Mouse (Mus musculus) neural tube, embryonic 11.5 days (tissue): ENCODE results near the gene Slc29a4. TPM values are rescaled to one million over a fixed set of nuclear protein-coding genes. Genes with fewer than 3 reads are reported as not detected.
A peak's percentile ranks its signal among the peaks of the same experiment; 100 is the strongest.

Experiments used
- ATAC-seq: fragments of 200-750 bp; cut with Nextera tagmentation; 2 replicates; pipeline ENCODE4 v1.8.0; 2017; ENCODE audit warnings: moderate number of reproducible peaks, mild to moderate bottlenecking, moderate TSS enrichment, moderate library complexity; ENCODE audit not compliant: insufficient read depth, low FRiP score, low TSS enrichment
- DNase-seq: peaks from one replicate; pipeline ENCODE4 v3.0.0-alpha.2; 2015; ENCODE audit warnings: low spot score
- H3K27ac ChIP-seq: fragments of 300-500 bp; sonication (generic); 2 replicates; pipeline ENCODE4 v1.5.1; 2014; ENCODE audit warnings: low read depth, mild to moderate bottlenecking, low read length
- H3K27me3 ChIP-seq: fragments of 300-500 bp; sonication (generic); 2 replicates; pipeline ENCODE4 v1.6.1; 2014; ENCODE audit warnings: mild to moderate bottlenecking, low read length, mixed read lengths; ENCODE audit not compliant: control insufficient read depth, insufficient read depth
- H3K36me3 ChIP-seq: fragments of 300-500 bp; sonication (generic); 2 replicates; pipeline ENCODE4 v1.6.1; 2014; ENCODE audit warnings: mild to moderate bottlenecking, low read length, moderate library complexity, mixed read lengths; ENCODE audit not compliant: control insufficient read depth, insufficient read depth
- H3K4me1 ChIP-seq: fragments of 300-500 bp; sonication (generic); 2 replicates; pipeline ENCODE4 v1.6.1; 2014; ENCODE audit warnings: low read length, mixed read lengths; ENCODE audit not compliant: control insufficient read depth, insufficient read depth
- H3K4me2 ChIP-seq: fragments of 300-500 bp; sonication (generic); 2 replicates; pipeline ENCODE4 v1.6.1; 2014; ENCODE audit warnings: low read depth, mild to moderate bottlenecking, moderate library complexity
- H3K4me3 ChIP-seq: fragments of 300-500 bp; sonication (generic); 2 replicates; pipeline ENCODE4 v1.5.1; 2014; ENCODE audit warnings: low read depth, low read length
- H3K9ac ChIP-seq: fragments of 300-500 bp; sonication (generic); 2 replicates; pipeline ENCODE4 v1.6.1; 2014; ENCODE audit warnings: mild to moderate bottlenecking, low read length
- H3K9me3 ChIP-seq: fragments of 300-500 bp; sonication (generic); 2 replicates; pipeline ENCODE4 v1.6.1; 2016; ENCODE audit warnings: low read length; ENCODE audit not compliant: control insufficient read depth
- WGBS: fragments of 180-500 bp; shearing (Covaris S2); extraction: QIAGEN DNeasy Blood & Tissue Kit; methylation state at CpG from one replicate; pipeline ENCODE4 v1.1.7; 2014; 5-methylcytosine and 5-hydroxymethylcytosine counted together
- polyA plus RNA-seq: library from polyadenylated mRNA; unstranded; fragments of >200 nt; fragmentation: Nextera tagmentation; extraction: Ambion mirVana; gene quantifications from 2 replicates; pipeline ENCODE4 v1.2.1, GENCODE M21; 2014

The Slc29a4 gene
- polyA plus RNA-seq, 1 experiment from 2014 or later, result 39.4 TPM

DNA sequence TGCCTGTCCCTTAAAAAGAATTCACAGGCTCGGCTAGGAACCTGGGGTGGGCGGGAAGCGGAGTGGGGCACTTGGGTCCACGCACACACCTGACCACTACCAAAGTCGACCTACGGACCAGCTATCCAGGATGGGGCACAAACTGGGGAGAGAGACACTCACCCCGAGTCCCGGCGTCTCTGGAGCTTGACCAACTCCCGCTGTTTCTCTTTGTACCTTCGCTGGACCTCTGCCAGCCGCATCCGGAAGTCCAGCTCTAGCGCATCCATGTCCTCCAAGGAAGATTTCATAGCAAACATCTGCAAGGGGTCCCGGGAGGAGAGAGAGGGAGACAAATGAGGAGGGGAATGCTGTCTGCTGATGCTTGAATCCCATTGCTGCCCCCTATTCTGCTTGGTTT is 72.6 kb downstream of the Slc29a4 start:
- H3K4me1 ChIP-seq, result peaks cover 3% of the 10 kb centered on the region; the same call in 1 of the 2 replicates
- no peak overlapping the region for H3K27ac ChIP-seq
- 79% methylated on average over 15 of the region's 15 CpGs for WGBS
- DNase-seq, result no peak
- ATAC-seq, result no peak
- H3K4me3 ChIP-seq, result no peak overlapping the region
- H3K36me3 ChIP-seq, result peaks cover 22% of the 10 kb centered on the region
- no peaks in the 10 kb centered on the region for H3K9me3 ChIP-seq
- no peak overlapping the region for H3K4me2 ChIP-seq
- H3K9ac ChIP-seq, result no peak overlapping the region
- no peaks in the 10 kb centered on the region for H3K27me3 ChIP-seq

DNA sequence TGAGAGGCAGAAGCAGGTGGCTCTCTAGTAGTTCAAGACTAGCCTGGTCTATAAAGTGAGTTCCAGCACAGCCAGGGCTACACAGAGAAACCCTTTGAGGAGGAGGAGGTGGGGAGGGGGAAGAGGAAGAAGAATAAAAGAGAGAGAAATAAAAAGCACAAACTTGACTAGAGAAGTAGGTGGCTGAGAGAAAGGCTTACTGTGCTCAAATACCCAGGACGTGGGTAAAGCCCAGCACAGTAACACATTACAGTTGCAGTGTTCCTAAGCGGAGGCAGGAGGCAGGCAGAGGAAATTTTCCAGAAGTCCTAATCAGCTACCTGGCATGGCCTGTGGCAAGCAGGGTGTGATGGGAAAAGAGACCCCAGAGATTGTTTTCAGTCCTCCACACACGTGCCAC is 74.4 kb downstream of the Slc29a4 start:
- no peak for DNase-seq
- no peak overlapping the region for H3K27ac ChIP-seq
- H3K4me3 ChIP-seq, result no peak overlapping the region
- no peaks in the 10 kb centered on the region for H3K9me3 ChIP-seq
- H3K27me3 ChIP-seq, result no peaks in the 10 kb centered on the region
- no peak overlapping the region for H3K9ac ChIP-seq
- WGBS, result 92% methylated on average over 3 of the region's 3 CpGs
- no peak for ATAC-seq
- H3K4me2 ChIP-seq, result no peak overlapping the region
- H3K4me1 ChIP-seq, result peaks cover 3% of the 10 kb centered on the region; the same call in 1 of the 2 replicates
- peaks cover 21% of the 10 kb centered on the region for H3K36me3 ChIP-seq

DNA sequence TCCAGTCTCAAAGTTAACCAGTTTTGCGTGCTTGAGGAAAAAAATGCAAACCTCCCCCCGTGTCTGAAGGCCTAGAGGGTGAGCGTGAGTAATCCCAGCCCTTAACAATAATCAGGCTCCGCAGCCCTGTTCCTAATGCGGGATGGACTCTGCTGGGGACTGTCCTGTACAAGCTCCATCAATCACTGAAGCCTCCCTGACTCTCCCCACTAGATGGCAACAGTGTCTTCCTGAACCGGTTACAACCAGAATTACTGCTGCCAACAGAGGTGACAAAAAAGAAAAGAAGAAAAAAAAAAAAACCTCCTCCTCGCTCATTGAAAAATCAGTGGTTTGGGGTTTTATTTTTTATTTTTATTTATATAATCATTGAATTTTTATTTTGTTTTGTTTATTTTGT is 75.6 kb downstream of the Slc29a4 start:
- DNase-seq, result peak; percentile 72
- 22% methylated on average over 7 of the region's 7 CpGs for WGBS
- no peaks in the 10 kb centered on the region for H3K9me3 ChIP-seq

DNA sequence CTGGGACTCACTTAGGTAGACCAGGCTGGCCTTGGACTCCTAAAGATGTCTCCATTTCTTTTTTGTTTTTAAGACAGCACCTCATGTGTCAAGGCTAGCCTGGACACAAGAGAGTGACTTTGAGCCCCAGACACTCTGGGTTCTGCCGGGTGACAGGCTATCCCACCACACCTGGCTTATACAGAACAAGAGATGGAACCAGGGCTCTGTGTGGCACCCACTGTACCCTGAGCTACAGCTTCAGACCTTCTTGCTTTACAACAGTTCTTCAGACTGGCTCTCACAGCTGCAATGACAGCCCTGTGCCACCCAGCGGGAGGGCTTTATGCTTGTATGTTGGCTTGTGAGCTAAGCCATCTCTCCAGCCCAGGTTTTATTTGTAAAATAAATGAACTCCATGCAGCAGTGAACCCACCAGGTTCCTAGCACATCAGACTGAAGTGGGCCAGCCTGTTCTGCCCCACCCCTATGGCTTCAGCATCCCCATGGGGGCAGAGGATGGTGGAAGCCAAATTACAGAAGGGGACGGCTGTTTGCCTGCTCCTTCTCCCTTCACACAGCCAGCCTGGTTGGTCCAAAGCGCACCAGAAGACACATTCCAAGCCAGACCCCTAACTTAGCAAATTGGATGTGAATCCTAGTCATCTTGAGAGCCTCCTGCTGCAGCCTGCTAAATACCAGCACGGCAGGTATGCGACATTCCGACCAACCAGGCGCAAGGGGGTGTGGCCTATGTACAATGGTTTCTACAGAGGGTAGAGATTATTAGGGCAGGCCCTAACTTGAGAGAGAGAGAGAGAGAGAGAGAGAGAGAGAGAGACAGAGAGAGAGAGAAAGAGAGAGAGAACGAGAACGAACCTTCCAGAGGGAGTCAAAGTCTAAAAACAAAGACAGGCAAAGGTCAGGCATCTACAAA is 76.3 kb downstream of the Slc29a4 start:
- Histone ChIP-seq H3K9me3 (no peaks in the 10 kb centered on the region), H3K27me3 (no peaks in the 10 kb centered on the region), H3K4me2 (no peak overlapping the region), H3K4me1 (peaks cover 3% of the 10 kb centered on the region; the same call in 1 of the 2 replicates), H3K9ac (no peak overlapping the region), H3K27ac (peak overlapping the region; percentile 50; the same call in 1 of the 2 replicates), H3K36me3 (peaks cover 27% of the 10 kb centered on the region), H3K4me3 (no peak overlapping the region)
- ATAC-seq (no peak), DNase-seq (no peak)
- WGBS, result 43% methylated on average over 10 of the region's 10 CpGs

More for the DNA sequence above, 75.6 kb downstream of the Slc29a4 start:
- Histone ChIP-seq H3K27me3 (no peaks in the 10 kb centered on the region), H3K4me2 (no peak overlapping the region), H3K9ac (no peak overlapping the region), H3K27ac (no peak overlapping the region), H3K4me3 (no peak overlapping the region), H3K4me1 (peaks cover 3% of the 10 kb centered on the region; the same call in 1 of the 2 replicates), H3K36me3 (peaks cover 22% of the 10 kb centered on the region)
- ATAC-seq, result peak; percentile 62; the same call in 1 of the 2 replicates

DNA sequence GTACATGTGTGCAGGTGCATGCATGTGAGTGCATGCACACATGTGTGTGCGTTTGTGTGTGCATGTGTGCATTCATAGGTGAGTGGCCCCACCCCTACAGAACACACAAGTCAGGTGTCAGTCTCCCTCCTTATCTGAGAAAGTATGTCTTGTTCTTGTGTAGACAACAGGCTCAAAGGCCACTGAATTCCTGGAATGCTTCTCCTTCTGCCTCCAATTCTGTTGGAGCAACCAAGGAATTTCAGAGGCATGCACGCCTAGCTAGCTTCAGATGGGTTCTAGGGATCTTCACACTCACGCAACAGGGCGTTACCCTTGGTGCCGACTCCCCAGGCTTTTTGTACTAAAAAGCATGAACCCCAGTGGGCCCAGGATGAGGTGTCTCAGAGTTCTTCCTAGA is 77.3 kb downstream of the Slc29a4 start:
- Histone ChIP-seq H3K9ac (no peak overlapping the region), H3K27ac (no peak overlapping the region)
- WGBS, result 79% methylated on average over 5 of the region's 5 CpGs

DNA sequence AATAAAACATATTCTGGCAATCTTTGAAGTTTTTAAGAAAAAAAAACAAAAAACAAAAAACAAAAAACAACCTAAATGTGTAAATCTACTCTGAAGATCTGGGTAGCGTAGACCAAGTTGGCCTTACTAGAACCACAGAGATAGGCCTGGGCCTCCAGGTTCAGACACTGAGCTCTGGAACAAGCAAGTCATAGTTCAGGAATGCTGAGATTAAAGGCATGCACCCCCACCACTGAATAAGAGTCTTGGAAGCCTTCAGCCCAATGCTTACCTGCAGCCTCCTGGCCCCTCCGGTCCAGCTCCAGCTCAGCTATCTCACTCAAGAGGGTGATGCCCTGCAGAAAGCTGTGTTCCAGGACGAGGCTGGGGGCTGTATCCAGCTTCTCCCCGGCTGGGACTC is 78.7 kb downstream of the Slc29a4 start:
- Histone ChIP-seq H3K4me3 (no peak overlapping the region), H3K9me3 (no peaks in the 10 kb centered on the region), H3K36me3 (peaks cover 26% of the 10 kb centered on the region), H3K27ac (no peak overlapping the region), H3K4me2 (no peak overlapping the region), H3K27me3 (no peaks in the 10 kb centered on the region), H3K9ac (no peak overlapping the region), H3K4me1 (peaks cover 3% of the 10 kb centered on the region; the same call in 1 of the 2 replicates)
- 94% methylated on average over 4 of the region's 4 CpGs for WGBS
- DNase-seq (no peak), ATAC-seq (no peak)

More for the DNA sequence above, 77.3 kb downstream of the Slc29a4 start:
- Histone ChIP-seq H3K9me3 (no peaks in the 10 kb centered on the region), H3K27me3 (no peaks in the 10 kb centered on the region), H3K4me3 (no peak overlapping the region), H3K36me3 (peaks cover 25% of the 10 kb centered on the region), H3K4me2 (no peak overlapping the region), H3K4me1 (peaks cover 3% of the 10 kb centered on the region; the same call in 1 of the 2 replicates)
- no peak for DNase-seq
- ATAC-seq, result no peak

DNA sequence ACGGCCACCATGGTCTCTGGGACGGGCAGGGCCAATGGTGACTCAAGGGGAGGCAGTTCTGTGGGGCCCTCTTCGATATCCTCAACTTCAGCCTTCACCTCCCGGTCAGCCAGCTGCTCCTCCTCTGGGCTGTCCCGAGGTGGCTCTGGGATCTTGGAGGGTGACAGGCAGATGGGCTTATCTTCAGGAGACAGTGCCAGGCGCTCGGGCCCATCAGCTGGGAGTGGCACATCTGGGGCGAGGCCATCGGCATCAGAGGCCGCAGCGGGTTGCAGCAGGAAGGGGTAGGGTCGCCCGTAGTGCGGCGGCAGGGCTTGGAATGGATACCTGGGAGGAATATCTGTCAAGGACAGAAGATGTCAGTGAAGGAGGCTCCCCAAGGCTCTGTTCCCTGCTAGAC is 79.7 kb downstream of the Slc29a4 start:
- no peaks in the 10 kb centered on the region for H3K9me3 ChIP-seq
- H3K27me3 ChIP-seq, result no peaks in the 10 kb centered on the region
- H3K4me3 ChIP-seq, result no peak overlapping the region
- H3K36me3 ChIP-seq, result peaks cover 29% of the 10 kb centered on the region
- DNase-seq (no peak), ATAC-seq (no peak)
- no peak overlapping the region for H3K4me2 ChIP-seq
- no peak overlapping the region for H3K9ac ChIP-seq
- H3K4me1 ChIP-seq, result peaks cover 3% of the 10 kb centered on the region; the same call in 1 of the 2 replicates
- no peak overlapping the region for H3K27ac ChIP-seq
- WGBS, result 92% methylated on average over 15 of the region's 15 CpGs
